ENCODE assay signal across 8 mouse cellular contexts in genomic region chr7:100555431-100555951, GRCm38 (mm10). TPM values are rescaled to one million over a fixed set of nuclear protein-coding genes. Genes with fewer than 3 reads are reported as not detected.
A peak's percentile ranks its signal among the peaks of the same experiment; 100 is the strongest.
DNase-seq lines count a peak whose midpoint lies in the region; ATAC-seq and TF ChIP-seq lines count a peak whose summit lies in the region.

No protein-coding gene starts in this region.

- no peak for TF ChIP-seq POLR2A in lung, adult 2 months (IDR thresholded peaks at IDR 0.05; ENCODE audit: borderline replicate concordance, extremely low read depth, low read depth, low read length)

- peaks cover 11% of the 10 kb centered on the region for H3K4me1 ChIP-seq in heart, embryonic 11.5 days (ENCODE audit: control insufficient read depth, insufficient read depth, low read length)
- peaks cover 14% of the 10 kb centered on the region for H3K4me1 ChIP-seq in midbrain, embryonic 12.5 days
- H3K4me1 ChIP-seq in lung, adult 2 months (ENCODE audit: control insufficient read depth, insufficient read depth, low read length) = no peaks in the 10 kb centered on the region

- peak; percentile 95 for DNase-seq in brain, adult 2 months (ENCODE audit: low read depth, low spot score)
- peak; percentile 8 for DNase-seq in embryo, embryonic 11.5 days (ENCODE audit: low read depth, low spot score)
- DNase-seq in layer of hippocampus, postnatal 36 days = peak; percentile 74
- peak; percentile 55 for DNase-seq in testis, postnatal 10 days (ENCODE audit: low spot score)
- DNase-seq in lung, adult 2 months = no peak

- no peak; the same call in 1 of the 2 replicates for ATAC-seq in heart, embryonic 11.5 days (replicated peaks; ENCODE audit: insufficient number of reproducible peaks, low FRiP score, low TSS enrichment)
- peak; percentile 70 for ATAC-seq in midbrain, embryonic 12.5 days (ENCODE audit: low FRiP score, low read depth)
- no peak for ATAC-seq in activated CD4-positive, CD25-positive, alpha-beta regulatory T cell, adult 4 months

- 40% methylated on average over 13 of the region's 13 CpGs for WGBS in heart, embryonic 11.5 days (ENCODE audit: insufficient replicate concordance)
- 25% methylated on average over 13 of the region's 13 CpGs for WGBS in midbrain, embryonic 12.5 days
- 62% methylated on average over 13 of the region's 13 CpGs for WGBS in lung, adult 2 months

- H3K27me3 ChIP-seq in heart, embryonic 11.5 days (ENCODE audit: control insufficient read depth, insufficient read depth, low read length) = no peaks in the 10 kb centered on the region
- no peaks in the 10 kb centered on the region for H3K27me3 ChIP-seq in midbrain, embryonic 12.5 days

- no peaks in the 10 kb centered on the region for H3K9me3 ChIP-seq in heart, embryonic 11.5 days (replicated peaks; ENCODE audit: control insufficient read depth, low read length)
- H3K9me3 ChIP-seq in midbrain, embryonic 12.5 days = no peaks in the 10 kb centered on the region

- 0 out of 2 replicates have a peak, but pooled peaks cover 3% of the 10 kb centered on the region for H3K36me3 ChIP-seq in heart, embryonic 11.5 days (ENCODE audit: control insufficient read depth, insufficient read depth, low read length)
- peaks cover 4% of the 10 kb centered on the region; the same call in 1 of the 2 replicates for H3K36me3 ChIP-seq in midbrain, embryonic 12.5 days

- peak overlapping the region; percentile 95 for H3K27ac ChIP-seq in heart, embryonic 11.5 days (ENCODE audit: low read depth, low read length)
- peak overlapping the region; percentile 88 for H3K27ac ChIP-seq in midbrain, embryonic 12.5 days (replicated peaks)

- peak overlapping the region; percentile 57; the same call in 1 of the 2 replicates for H3K9ac ChIP-seq in heart, embryonic 11.5 days (ENCODE audit: low read depth, low read length)
- H3K9ac ChIP-seq in midbrain, embryonic 12.5 days (replicated peaks) = no peak overlapping the region

- peak overlapping the region; percentile 31; the same call in 1 of the 2 replicates for H3K4me2 ChIP-seq in heart, embryonic 11.5 days
- peak overlapping the region; percentile 21; the same call in 1 of the 2 replicates for H3K4me2 ChIP-seq in midbrain, embryonic 12.5 days (replicated peaks)

- H3K4me3 ChIP-seq in heart, embryonic 11.5 days (ENCODE audit: low read depth, low read length) = no peak overlapping the region
- no peak overlapping the region for H3K4me3 ChIP-seq in midbrain, embryonic 12.5 days
- no peak overlapping the region for H3K4me3 ChIP-seq in lung, adult 2 months (replicated peaks; ENCODE audit: extremely low read depth, low read depth, low read length)

- TF ChIP-seq CTCF in lung, adult 2 months (IDR thresholded peaks at IDR 0.05; ENCODE audit: insufficient read depth, low read length) = no peak

RNA-seq across cellular contexts. Expression of gene Coa4, which starts 18.6 kb away (rescaled TPM):
- 24.4 and 27.0 TPM in 2 replicates for polyA plus RNA-seq in heart, embryonic 11.5 days (2014; fragmentation: Nextera tagmentation; extraction: Ambion mirVana)
- 10 to 100 TPM in 1 of 2 experiments, 1 to 10 TPM in 1; 8.3 to 10.8 TPM for total RNA-seq in layer of hippocampus, postnatal 36 days (2021)
- polyA plus RNA-seq in midbrain, embryonic 12.5 days (2016; fragmentation: Nextera tagmentation; extraction: Ambion mirVana) = 15.6 and 17.8 TPM in 2 replicates
- 8.5 and 9.0 TPM in 2 replicates for polyA plus RNA-seq in lung, adult 2 months (2012; rRNA removed)
- 10 to 100 TPM; 21.2 to 22.6 TPM for polyA plus RNA-seq in activated CD4-positive, CD25-positive, alpha-beta regulatory T cell, adult 4 months (2017; shearing (Covaris generic))

RNA-seq across cellular contexts. Expression of gene Dnajb13, which starts 40.7 kb away (rescaled TPM):
- 0.19 and 0.21 TPM in 2 replicates for polyA plus RNA-seq in heart, embryonic 11.5 days (2014; fragmentation: Nextera tagmentation; extraction: Ambion mirVana)
- under 1 TPM; 0.43 to 0.50 TPM for total RNA-seq in layer of hippocampus, postnatal 36 days (2021)
- 0.37 and 0.93 TPM in 2 replicates for polyA plus RNA-seq in midbrain, embryonic 12.5 days (2016; fragmentation: Nextera tagmentation; extraction: Ambion mirVana)
- polyA plus RNA-seq in lung, adult 2 months (2012; rRNA removed) = 8.3 and 15.2 TPM in 2 replicates
- 10 to 100 TPM; 10.4 to 17.4 TPM for polyA plus RNA-seq in activated CD4-positive, CD25-positive, alpha-beta regulatory T cell, adult 4 months (2017; shearing (Covaris generic))

RNA-seq across cellular contexts. Expression of gene Rab6a, which starts 51.7 kb away (rescaled TPM):
- 115 and 128 TPM in 2 replicates for polyA plus RNA-seq in heart, embryonic 11.5 days (2014; fragmentation: Nextera tagmentation; extraction: Ambion mirVana)
- total RNA-seq in layer of hippocampus, postnatal 36 days (2021) = 100 to 1,000 TPM; 359 to 385 TPM
- polyA plus RNA-seq in midbrain, embryonic 12.5 days (2016; fragmentation: Nextera tagmentation; extraction: Ambion mirVana) = 162 and 179 TPM in 2 replicates
- 30.3 and 42.9 TPM in 2 replicates for polyA plus RNA-seq in lung, adult 2 months (2012; rRNA removed)
- 10 to 100 TPM in 1 of 2 experiments, 1 to 10 TPM in 1; 8.7 to 12.6 TPM for polyA plus RNA-seq in activated CD4-positive, CD25-positive, alpha-beta regulatory T cell, adult 4 months (2017; shearing (Covaris generic))

RNA-seq across cellular contexts. Expression of gene Mrpl48, which starts 52.6 kb away (rescaled TPM):
- 76.9 and 77.3 TPM in 2 replicates for polyA plus RNA-seq in heart, embryonic 11.5 days (2014; fragmentation: Nextera tagmentation; extraction: Ambion mirVana)
- total RNA-seq in layer of hippocampus, postnatal 36 days (2021) = 10 to 100 TPM; 64.2 to 69.7 TPM
- 67.7 and 69.4 TPM in 2 replicates for polyA plus RNA-seq in midbrain, embryonic 12.5 days (2016; fragmentation: Nextera tagmentation; extraction: Ambion mirVana)
- 5.9 and 10.4 TPM in 2 replicates for polyA plus RNA-seq in lung, adult 2 months (2012; rRNA removed)
- 10 to 100 TPM; 60.1 to 76.0 TPM for polyA plus RNA-seq in activated CD4-positive, CD25-positive, alpha-beta regulatory T cell, adult 4 months (2017; shearing (Covaris generic))
